Mouse (Mus musculus) hindbrain, embryonic 16.5 days (tissue): ENCODE results near the gene 1700020D05Rik. TPM values are rescaled to one million over a fixed set of nuclear protein-coding genes. Genes with fewer than 3 reads are reported as not detected.

Experiments used
- ATAC-seq: fragments of 200-750 bp; cut with Nextera tagmentation; 2 replicates; pipeline ENCODE4 v1.8.0; 2017; ENCODE audit warnings: moderate TSS enrichment, moderate library complexity
- H3K27ac ChIP-seq: fragments of 300-500 bp; sonication (generic); 2 replicates; pipeline ENCODE4 v1.5.1; 2014; ENCODE audit warnings: low read depth, mild to moderate bottlenecking, control low read depth, low read length, moderate library complexity
- H3K27me3 ChIP-seq: fragments of 300-500 bp; sonication (generic); replicated peaks from 2 replicates; pipeline ENCODE4 v1.6.1; 2014; ENCODE audit warnings: low read length; ENCODE audit not compliant: control insufficient read depth, insufficient read depth
- H3K36me3 ChIP-seq: fragments of 300-500 bp; sonication (generic); 2 replicates; pipeline ENCODE4 v1.6.1; 2014; ENCODE audit warnings: mild to moderate bottlenecking, low read length, moderate library complexity, mixed read lengths; ENCODE audit not compliant: control insufficient read depth, insufficient read depth
- H3K4me1 ChIP-seq: fragments of 300-500 bp; sonication (generic); 2 replicates; pipeline ENCODE4 v1.6.1; 2014; ENCODE audit warnings: low read depth, low read length; ENCODE audit not compliant: control insufficient read depth, insufficient read depth
- H3K4me2 ChIP-seq: fragments of 300-500 bp; sonication (generic); 2 replicates; pipeline ENCODE4 v1.6.1; 2014; ENCODE audit warnings: mild to moderate bottlenecking, low read length, control low read depth, moderate library complexity
- H3K4me3 ChIP-seq: fragments of 300-500 bp; sonication (generic); 2 replicates; pipeline ENCODE4 v1.5.1; 2014; ENCODE audit warnings: mild to moderate bottlenecking, low read length, control low read depth, moderate library complexity
- H3K9ac ChIP-seq: fragments of 300-500 bp; sonication (generic); 2 replicates; pipeline ENCODE4 v1.6.1; 2014; ENCODE audit warnings: low read depth, mild to moderate bottlenecking, control low read depth, low read length, moderate library complexity
- H3K9me3 ChIP-seq: fragments of 300-500 bp; sonication (generic); 2 replicates; pipeline ENCODE4 v1.6.1; 2014; ENCODE audit warnings: mild to moderate bottlenecking, low read length, moderate library complexity; ENCODE audit not compliant: control insufficient read depth
- WGBS: fragments of 180-500 bp; shearing (Covaris S2); extraction: QIAGEN DNeasy Blood & Tissue Kit; methylation state at CpG from one replicate; pipeline ENCODE4 v1.1.7; 2014; 5-methylcytosine and 5-hydroxymethylcytosine counted together
- polyA plus RNA-seq: library from polyadenylated mRNA; unstranded; fragments of >200 nt; fragmentation: Nextera tagmentation; extraction: Ambion mirVana; gene quantifications from 2 replicates; pipeline ENCODE4 v1.2.1, GENCODE M21; 2015

The 1700020D05Rik gene
- polyA plus RNA-seq, 1 experiment from 2014 or later = 0.15 TPM

- H3K36me3 ChIP-seq = peaks cover 21% of the 10 kb centered on the region
Observed at GRCm38 (mm10) chr19:5481398-5481797, 22.2 kb downstream of the 1700020D05Rik start.

GRCm38 (mm10) chr19:5480016-5480415 lies 23.6 kb downstream of the 1700020D05Rik start:
- Histone ChIP-seq H3K4me1 (peaks cover 12% of the 10 kb centered on the region), H3K27me3 (no peaks in the 10 kb centered on the region), H3K9ac (no peak overlapping the region), H3K36me3 (peaks cover 12% of the 10 kb centered on the region), H3K9me3 (no peaks in the 10 kb centered on the region), H3K4me3 (no peak overlapping the region), H3K27ac (no peak overlapping the region), H3K4me2 (no peak overlapping the region)
- WGBS = 94% methylated on average over 10 of the region's 10 CpGs
- no peak for ATAC-seq

More at GRCm38 (mm10) chr19:5481398-5481797, 22.2 kb downstream of the 1700020D05Rik start:
- Histone ChIP-seq H3K9ac (no peak overlapping the region), H3K27me3 (no peaks in the 10 kb centered on the region), H3K9me3 (no peaks in the 10 kb centered on the region), H3K4me3 (no peak overlapping the region), H3K27ac (no peak overlapping the region), H3K4me1 (no peaks in the 10 kb centered on the region), H3K4me2 (no peak overlapping the region)
- WGBS = 92% methylated on average over 10 of the region's 10 CpGs
- ATAC-seq = no peak

GRCm38 (mm10) chr19:5477668-5478300 lies 25.8 kb downstream of the 1700020D05Rik start:
- H3K9ac ChIP-seq = no peak overlapping the region
- H3K27me3 ChIP-seq = no peaks in the 10 kb centered on the region
- H3K4me1 ChIP-seq = peaks cover 20% of the 10 kb centered on the region
- peaks cover under 1% of the 10 kb centered on the region; the same call in 1 of the 2 replicates for H3K36me3 ChIP-seq
- H3K9me3 ChIP-seq = no peaks in the 10 kb centered on the region
- no peak overlapping the region for H3K4me3 ChIP-seq
- WGBS = 89% methylated on average over 18 of the region's 18 CpGs
- H3K4me2 ChIP-seq = no peak overlapping the region
- ATAC-seq = no peak
- no peak overlapping the region for H3K27ac ChIP-seq

GRCm38 (mm10) chr19:5477004-5477667 lies 26.5 kb downstream of the 1700020D05Rik start:
- WGBS = 84% methylated on average over 10 of the region's 10 CpGs
- H3K9ac ChIP-seq = no peak overlapping the region
- H3K9me3 ChIP-seq = no peaks in the 10 kb centered on the region

GRCm38 (mm10) chr19:5475069-5475714 lies 28.4 kb downstream of the 1700020D05Rik start:
- H3K9ac ChIP-seq = peak overlapping the region; percentile 85
- H3K27ac ChIP-seq = peak overlapping the region; percentile 72
- no peaks in the 10 kb centered on the region for H3K36me3 ChIP-seq
- H3K4me2 ChIP-seq = peak overlapping the region; percentile 99
- WGBS = 17% methylated on average over 13 of the region's 13 CpGs
- H3K27me3 ChIP-seq = no peaks in the 10 kb centered on the region
- no peak; the same call in none of the 2 replicates for ATAC-seq
- peaks cover 20% of the 10 kb centered on the region for H3K4me1 ChIP-seq
- H3K9me3 ChIP-seq = no peaks in the 10 kb centered on the region
- H3K4me3 ChIP-seq = peak overlapping the region; percentile 67

More at GRCm38 (mm10) chr19:5477004-5477667, 26.5 kb downstream of the 1700020D05Rik start:
- no peak overlapping the region for H3K4me2 ChIP-seq
- no peaks in the 10 kb centered on the region; the same call in 1 of the 2 replicates for H3K36me3 ChIP-seq
- ATAC-seq = no peak
- no peak overlapping the region for H3K4me3 ChIP-seq
- no peaks in the 10 kb centered on the region for H3K27me3 ChIP-seq
- peaks cover 20% of the 10 kb centered on the region for H3K4me1 ChIP-seq
- no peak overlapping the region for H3K27ac ChIP-seq

- ATAC-seq = peak; percentile 70
- H3K4me3 ChIP-seq = peak overlapping the region; percentile 67
- WGBS = under 1% methylated on average over 31 of the region's 68 CpGs
Observed at GRCm38 (mm10) chr19:5474281-5475068, 29.1 kb downstream of the 1700020D05Rik start.

GRCm38 (mm10) chr19:5473720-5474119 lies 29.9 kb downstream of the 1700020D05Rik start, which contains the start of gene Efemp2:
Efemp2 (plus strand) TSS chr19:5473954.
- 4% methylated on average over 22 of the region's 22 CpGs for WGBS
- peak; percentile 73 for ATAC-seq
- no peaks in the 10 kb centered on the region for H3K36me3 ChIP-seq
- H3K27me3 ChIP-seq = no peaks in the 10 kb centered on the region
- peaks cover 20% of the 10 kb centered on the region for H3K4me1 ChIP-seq
- H3K27ac ChIP-seq = peak within 1 kb of the TSS; percentile 72
- H3K4me2 ChIP-seq = peak within 1 kb of the TSS; percentile 99
- H3K9me3 ChIP-seq = no peaks in the 10 kb centered on the region
- peak within 1 kb of the TSS; percentile 85 for H3K9ac ChIP-seq
- peak within 1 kb of the TSS; percentile 67 for H3K4me3 ChIP-seq

More at GRCm38 (mm10) chr19:5474281-5475068, 29.1 kb downstream of the 1700020D05Rik start:
- Histone ChIP-seq H3K27me3 (no peaks in the 10 kb centered on the region), H3K4me2 (peak overlapping the region; percentile 99), H3K9ac (peak overlapping the region; percentile 85), H3K27ac (peak overlapping the region; percentile 72), H3K9me3 (no peaks in the 10 kb centered on the region), H3K4me1 (peaks cover 20% of the 10 kb centered on the region), H3K36me3 (no peaks in the 10 kb centered on the region)

- Histone ChIP-seq H3K9me3 (no peaks in the 10 kb centered on the region), H3K9ac (no peak overlapping the region), H3K4me2 (no peak overlapping the region), H3K27me3 (no peaks in the 10 kb centered on the region), H3K4me1 (peaks cover 20% of the 10 kb centered on the region), H3K27ac (no peak overlapping the region), H3K36me3 (no peaks in the 10 kb centered on the region), H3K4me3 (no peak overlapping the region)
- ATAC-seq = no peak
- WGBS = 81% methylated on average over 3 of the region's 3 CpGs
Observed at GRCm38 (mm10) chr19:5472857-5473256, 30.7 kb downstream of the 1700020D05Rik start.
